Mouse (Mus musculus): ENCODE measurements around the gene Gzmk. TPM values are rescaled to one million over a fixed set of nuclear protein-coding genes. Genes with fewer than 3 reads are reported as not detected.

Gzmk gene
- total RNA-seq, 2 experiments from 2014 or later = not detected

Other genes starting within 250 kb of the Gzmk start
- 0.42 and 3.2 TPM in 2 replicates for gene Ccno, start 238.1 kb downstream of the Gzmk start, total RNA-seq (2015; ENCODE audit: low replicate concordance)
- gene Ccno, start 238.1 kb downstream of the Gzmk start, total RNA-seq (2017; ENCODE audit: low replicate concordance) = not detected in 2 replicates
- gene Mcidas, start 232.1 kb downstream of the Gzmk start, total RNA-seq (2015; ENCODE audit: low replicate concordance) = not detected in 2 replicates
- gene Mcidas, start 232.1 kb downstream of the Gzmk start, total RNA-seq (2017; ENCODE audit: low replicate concordance) = not detected in 2 replicates
- not detected in 2 replicates for gene Cdc20b, start 190.8 kb downstream of the Gzmk start, total RNA-seq (2015; ENCODE audit: low replicate concordance)
- gene Cdc20b, start 190.8 kb downstream of the Gzmk start, total RNA-seq (2017; ENCODE audit: low replicate concordance) = not detected in 2 replicates
- 5.4 TPM in 1 of 2 replicates, not detected in the other for gene Gpx8, start 179.5 kb downstream of the Gzmk start, total RNA-seq (2015; ENCODE audit: low replicate concordance)
- gene Gpx8, start 179.5 kb downstream of the Gzmk start, total RNA-seq (2017; ENCODE audit: low replicate concordance) = 3.9 TPM in 1 of 2 replicates, not detected in the other
- 7.5 and 9.0 TPM in 2 replicates for gene Gzma, start 124.9 kb downstream of the Gzmk start, total RNA-seq (2015; ENCODE audit: low replicate concordance)
- 0.91 and 11.7 TPM in 2 replicates for gene Gzma, start 124.9 kb downstream of the Gzmk start, total RNA-seq (2017; ENCODE audit: low replicate concordance)
- 1.8 TPM in 1 of 2 replicates, not detected in the other for gene Esm1, start 16.2 kb downstream of the Gzmk start, total RNA-seq (2015; ENCODE audit: low replicate concordance)
- gene Esm1, start 16.2 kb downstream of the Gzmk start, total RNA-seq (2017; ENCODE audit: low replicate concordance) = 1.9 TPM in 1 of 2 replicates, not detected in the other
- not detected in 2 replicates for gene BC067074, start 67.3 kb upstream of the Gzmk start, total RNA-seq (2015; ENCODE audit: low replicate concordance)
- gene BC067074, start 67.3 kb upstream of the Gzmk start, total RNA-seq (2017; ENCODE audit: low replicate concordance) = not detected in 2 replicates

All from erythroid progenitor cell, adult 5-6 weeks (primary cell).